Mouse (Mus musculus) heart, embryonic 16.5 days (tissue): ENCODE data around the gene Lrrtm1. TPM values are rescaled to one million over a fixed set of nuclear protein-coding genes. Genes with fewer than 3 reads are reported as not detected.

Experiments
- ATAC-seq: fragments of 200-750 bp; cut with Nextera tagmentation; replicated peaks from 2 replicates; pipeline ENCODE4 v1.8.0; 2017; ENCODE audit warnings: moderate number of reproducible peaks; ENCODE audit not compliant: insufficient read depth, low FRiP score; ENCODE audit errors: extremely low read depth
- H3K27ac ChIP-seq: fragments of 300-500 bp; sonication (generic); 2 replicates; pipeline ENCODE4 v1.5.1; 2014; ENCODE audit warnings: mild to moderate bottlenecking, low read length, control low read depth, moderate library complexity
- H3K27me3 ChIP-seq: fragments of 300-500 bp; sonication (generic); 2 replicates; pipeline ENCODE4 v1.6.1; 2014; ENCODE audit warnings: low read length, mixed read lengths; ENCODE audit not compliant: control insufficient read depth, insufficient read depth
- H3K36me3 ChIP-seq: fragments of 300-500 bp; sonication (generic); 2 replicates; pipeline ENCODE4 v1.6.1; 2014; ENCODE audit not compliant: control insufficient read depth, insufficient read depth
- H3K4me1 ChIP-seq: fragments of 300-500 bp; sonication (generic); 2 replicates; pipeline ENCODE4 v1.6.1; 2014; ENCODE audit warnings: low read length, mixed read lengths; ENCODE audit not compliant: control insufficient read depth, insufficient read depth
- H3K4me2 ChIP-seq: fragments of 300-500 bp; sonication (generic); 2 replicates; pipeline ENCODE4 v1.6.1; 2014; ENCODE audit warnings: low read depth, mild to moderate bottlenecking, control low read depth, low read length
- H3K4me3 ChIP-seq: fragments of 300-500 bp; sonication (generic); 2 replicates; pipeline ENCODE4 v1.5.1; 2014; ENCODE audit warnings: mild to moderate bottlenecking, control low read depth, low read length
- H3K9ac ChIP-seq: fragments of 300-500 bp; sonication (generic); 2 replicates; pipeline ENCODE4 v1.6.1; 2014; ENCODE audit warnings: low read length, control low read depth
- H3K9me3 ChIP-seq: fragments of 300-500 bp; sonication (generic); replicated peaks from 2 replicates; pipeline ENCODE4 v1.6.1; 2016; ENCODE audit warnings: low read length; ENCODE audit not compliant: control insufficient read depth
- WGBS: fragments of 180-500 bp; shearing (Covaris S2); extraction: QIAGEN DNeasy Blood & Tissue Kit; methylation state at CpG from one replicate; pipeline ENCODE4 v1.1.7; 2014; 5-methylcytosine and 5-hydroxymethylcytosine counted together
- polyA plus RNA-seq: library from polyadenylated mRNA; unstranded; fragments of >200 nt; fragmentation: Nextera tagmentation; extraction: Ambion mirVana; gene quantifications from 2 replicates; pipeline ENCODE4 v1.2.1, GENCODE M21; 2015

The Lrrtm1 gene
- 0.81 and 0.94 TPM in 2 replicates for polyA plus RNA-seq

GRCm38 (mm10) chr6:77242601-77243406 is at the start of gene Lrrtm1:
TSS of gene Lrrtm1 (plus strand) at chr6:77242689.
- no peak within 1 kb of the TSS for H3K27ac ChIP-seq
- under 1% methylated on average over 53 of the region's 53 CpGs for WGBS
- H3K27me3 ChIP-seq: peaks cover 53% of the 10 kb centered on the region
- H3K4me1 ChIP-seq: peaks cover 5% of the 10 kb centered on the region; the same call in 1 of the 2 replicates
- peak within 1 kb of the TSS; percentile 51 for H3K4me3 ChIP-seq
- no peaks in the 10 kb centered on the region for H3K36me3 ChIP-seq
- no peaks in the 10 kb centered on the region for H3K9me3 ChIP-seq
- peak within 1 kb of the TSS; percentile 89 for H3K4me2 ChIP-seq
- 0 out of 2 replicates have a peak within 1 kb of the TSS, but pooled peaks have one; percentile 8 for H3K9ac ChIP-seq
- no peak for ATAC-seq

DNA sequence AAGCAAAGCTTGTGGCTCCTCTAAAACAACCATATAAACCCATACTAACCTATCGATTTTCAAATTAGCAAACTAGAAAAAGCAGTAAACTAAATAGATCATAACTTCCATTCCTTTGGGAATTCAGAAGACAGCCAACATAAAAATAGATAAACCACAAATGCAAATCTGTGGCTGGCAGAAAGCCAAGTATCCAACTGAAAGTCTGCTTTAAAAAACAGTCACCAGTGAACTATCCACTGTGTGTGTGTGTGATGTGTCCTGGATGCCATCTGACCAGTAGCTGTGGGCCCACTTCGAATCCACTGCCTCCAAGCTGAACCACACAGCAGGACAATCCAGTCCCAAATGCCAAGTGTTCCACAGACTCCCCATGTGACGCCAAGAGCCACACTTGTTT is 45.8 kb upstream of the Lrrtm1 start:
- H3K4me1 ChIP-seq: no peaks in the 10 kb centered on the region
- H3K9ac ChIP-seq: no peak overlapping the region
- H3K27ac ChIP-seq: no peak overlapping the region
- H3K36me3 ChIP-seq: no peaks in the 10 kb centered on the region
- no peak for ATAC-seq
- H3K4me3 ChIP-seq: no peak overlapping the region
- no peaks in the 10 kb centered on the region for H3K9me3 ChIP-seq
- H3K4me2 ChIP-seq: no peak overlapping the region
- 82% methylated on average over 3 of the region's 3 CpGs for WGBS
- no peaks in the 10 kb centered on the region for H3K27me3 ChIP-seq

DNA sequence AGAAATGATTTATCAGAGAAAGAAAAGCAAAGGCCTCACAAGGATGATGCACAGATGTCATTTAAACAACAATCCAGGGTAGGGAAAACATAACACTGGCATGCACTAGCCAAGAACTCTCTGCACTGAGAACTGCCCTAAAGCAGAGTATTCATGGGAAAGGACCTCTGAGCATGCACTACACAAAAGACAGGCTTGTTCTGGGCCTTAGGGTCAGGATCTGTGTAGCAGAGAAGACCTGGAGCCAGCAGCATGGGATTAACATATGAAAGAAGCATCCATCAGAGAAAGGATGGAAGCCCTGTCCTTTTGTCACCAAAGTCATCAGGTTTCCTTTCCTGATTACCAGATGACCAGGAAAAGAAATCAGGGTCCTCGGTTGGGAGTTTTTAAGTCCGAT is 43.1 kb upstream of the Lrrtm1 start:
- no peak overlapping the region for H3K9ac ChIP-seq
- no peaks in the 10 kb centered on the region for H3K27me3 ChIP-seq
- H3K9me3 ChIP-seq: no peaks in the 10 kb centered on the region
- no peaks in the 10 kb centered on the region for H3K36me3 ChIP-seq
- H3K4me2 ChIP-seq: no peak overlapping the region
- no peak overlapping the region for H3K27ac ChIP-seq
- H3K4me1 ChIP-seq: no peaks in the 10 kb centered on the region
- no peak for ATAC-seq
- WGBS: 61% methylated on average over 2 of the region's 2 CpGs
- no peak overlapping the region for H3K4me3 ChIP-seq

- Histone ChIP-seq H3K4me1 (no peaks in the 10 kb centered on the region), H3K4me2 (no peak overlapping the region), H3K4me3 (no peak overlapping the region), H3K9me3 (no peaks in the 10 kb centered on the region), H3K9ac (no peak overlapping the region), H3K27me3 (no peaks in the 10 kb centered on the region), H3K27ac (no peak overlapping the region), H3K36me3 (no peaks in the 10 kb centered on the region)
- 74% methylated on average over 1 of the region's 1 CpGs for WGBS
- ATAC-seq: no peak
Measured at GRCm38 (mm10) chr6:77209183-77209582, 33.3 kb upstream of the Lrrtm1 start.

GRCm38 (mm10) chr6:77209929-77210328 is 32.6 kb upstream of the Lrrtm1 start:
- Histone ChIP-seq H3K9ac (no peak overlapping the region), H3K4me3 (no peak overlapping the region), H3K27ac (no peak overlapping the region), H3K4me2 (no peak overlapping the region), H3K36me3 (no peaks in the 10 kb centered on the region), H3K27me3 (no peaks in the 10 kb centered on the region), H3K4me1 (no peaks in the 10 kb centered on the region), H3K9me3 (no peaks in the 10 kb centered on the region)
- WGBS: 66% methylated on average over 3 of the region's 3 CpGs
- ATAC-seq: no peak

DNA sequence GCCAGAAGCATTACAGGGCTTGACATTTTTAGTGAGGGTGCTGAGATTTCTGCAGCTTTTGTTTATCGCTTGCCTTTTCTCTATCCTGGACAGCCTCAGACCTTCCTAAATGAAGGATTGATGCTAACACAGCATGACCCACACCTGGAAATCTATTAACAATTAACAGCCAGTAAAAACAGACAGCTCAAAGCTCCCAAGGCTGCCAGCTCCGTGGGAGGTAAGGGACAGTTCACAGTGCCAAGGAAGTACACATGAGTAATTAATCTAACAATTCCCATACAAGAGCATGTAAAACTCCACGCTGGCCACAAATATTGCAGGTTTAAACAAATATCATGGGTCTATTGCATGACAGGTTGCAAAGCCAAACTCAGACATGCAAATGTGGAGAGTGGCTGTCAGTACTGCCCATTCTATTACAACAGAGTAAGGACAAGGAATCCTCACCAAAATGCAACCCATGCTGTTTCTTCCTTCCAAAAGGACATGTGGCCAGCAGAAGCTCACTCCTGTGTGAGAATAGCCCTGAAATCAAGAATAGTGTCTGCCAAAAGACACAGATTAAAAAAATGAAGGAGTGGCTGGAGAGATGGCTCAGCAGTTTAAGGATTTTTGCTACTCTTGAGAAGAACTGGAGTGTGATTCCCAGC is 28.6 kb upstream of the Lrrtm1 start:
- Histone ChIP-seq H3K9me3 (no peaks in the 10 kb centered on the region), H3K36me3 (no peaks in the 10 kb centered on the region), H3K4me2 (no peak overlapping the region), H3K9ac (no peak overlapping the region), H3K4me3 (no peak overlapping the region), H3K27ac (no peak overlapping the region), H3K27me3 (no peaks in the 10 kb centered on the region), H3K4me1 (no peaks in the 10 kb centered on the region)
- no peak for ATAC-seq
- 43% methylated on average over 3 of the region's 3 CpGs for WGBS

- 72% methylated on average over 4 of the region's 4 CpGs for WGBS
- Histone ChIP-seq H3K9me3 (no peaks in the 10 kb centered on the region), H3K36me3 (no peaks in the 10 kb centered on the region), H3K27ac (no peak overlapping the region), H3K4me2 (no peak overlapping the region), H3K4me1 (no peaks in the 10 kb centered on the region), H3K4me3 (no peak overlapping the region), H3K9ac (no peak overlapping the region), H3K27me3 (no peaks in the 10 kb centered on the region)
- ATAC-seq: no peak
Measured at GRCm38 (mm10) chr6:77215322-77215721, 27.2 kb upstream of the Lrrtm1 start.

DNA sequence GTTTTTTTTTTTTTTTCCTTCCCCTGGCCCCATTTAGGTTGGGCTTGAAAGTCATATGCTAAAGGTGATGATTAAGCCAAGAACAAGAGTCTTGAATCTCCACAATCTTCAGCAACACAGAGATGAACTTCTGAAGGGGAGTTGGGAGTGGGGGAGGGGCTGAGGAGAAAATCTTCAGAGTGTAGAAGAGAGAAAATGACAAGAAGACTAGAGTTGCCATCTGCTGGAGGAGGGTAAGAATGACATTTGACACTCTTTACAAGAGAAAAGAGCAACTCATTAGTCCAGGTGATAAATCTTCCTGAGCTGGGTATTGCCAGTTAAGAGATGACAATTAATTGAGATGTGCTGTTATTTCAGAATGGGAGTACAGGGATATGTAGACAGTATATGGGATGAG is 23.6 kb upstream of the Lrrtm1 start:
- no peak for ATAC-seq
- H3K9ac ChIP-seq: no peak overlapping the region
- H3K27me3 ChIP-seq: no peaks in the 10 kb centered on the region
- no peaks in the 10 kb centered on the region for H3K36me3 ChIP-seq
- H3K4me3 ChIP-seq: no peak overlapping the region
- H3K9me3 ChIP-seq: no peaks in the 10 kb centered on the region
- no peak overlapping the region for H3K27ac ChIP-seq
- H3K4me2 ChIP-seq: no peak overlapping the region
- H3K4me1 ChIP-seq: no peaks in the 10 kb centered on the region

- Histone ChIP-seq H3K9me3 (no peaks in the 10 kb centered on the region), H3K4me3 (no peak overlapping the region), H3K4me1 (no peaks in the 10 kb centered on the region), H3K27ac (no peak overlapping the region), H3K4me2 (no peak overlapping the region), H3K36me3 (no peaks in the 10 kb centered on the region), H3K9ac (no peak overlapping the region), H3K27me3 (no peaks in the 10 kb centered on the region)
- ATAC-seq: no peak
- 70% methylated on average over 4 of the region's 4 CpGs for WGBS
Measured at GRCm38 (mm10) chr6:77220776-77221175, 21.7 kb upstream of the Lrrtm1 start.
